Mouse (Mus musculus): Measurements from ENCODE around the gene Utrn. TPM values are rescaled to one million over a fixed set of nuclear protein-coding genes. Genes with fewer than 3 reads are reported as not detected.

Gene Utrn
- polyA plus RNA-seq, 1 experiment from 2014 or later = 41.2 TPM

- WGBS = 79% methylated on average over 1 of the region's 1 CpGs
- ATAC-seq (ENCODE audit: low FRiP score, low read depth) = no peak
These were observed 327.4 kb downstream of the Utrn start for GRCm38 (mm10) chr10:12541757-12542156.

GRCm38 (mm10) chr10:12535272-12535671 lies 333.9 kb downstream of the Utrn start:
- Histone ChIP-seq H3K27me3 (no peaks in the 10 kb centered on the region), H3K9ac (replicated peaks) (no peak overlapping the region), H3K4me2 (replicated peaks) (no peak overlapping the region), H3K4me3 (no peak overlapping the region), H3K9me3 (no peaks in the 10 kb centered on the region), H3K27ac (replicated peaks) (no peak overlapping the region), H3K36me3 (no peaks in the 10 kb centered on the region), H3K4me1 (no peaks in the 10 kb centered on the region)
- 94% methylated on average over 1 of the region's 1 CpGs for WGBS
- no peak for ATAC-seq (ENCODE audit: low FRiP score, low read depth)

More at GRCm38 (mm10) chr10:12541757-12542156, 327.4 kb downstream of the Utrn start:
- Histone ChIP-seq H3K9ac (replicated peaks) (no peak overlapping the region), H3K27ac (replicated peaks) (no peak overlapping the region), H3K27me3 (no peaks in the 10 kb centered on the region), H3K4me2 (replicated peaks) (no peak overlapping the region), H3K4me1 (no peaks in the 10 kb centered on the region; the same call in 1 of the 2 replicates), H3K36me3 (no peaks in the 10 kb centered on the region), H3K4me3 (no peak overlapping the region), H3K9me3 (no peaks in the 10 kb centered on the region)

GRCm38 (mm10) chr10:12534801-12535200 lies 334.4 kb downstream of the Utrn start:
- Histone ChIP-seq H3K4me3 (no peak overlapping the region), H3K27ac (replicated peaks) (no peak overlapping the region), H3K9me3 (no peaks in the 10 kb centered on the region), H3K4me1 (no peaks in the 10 kb centered on the region), H3K36me3 (no peaks in the 10 kb centered on the region), H3K9ac (replicated peaks) (no peak overlapping the region), H3K27me3 (no peaks in the 10 kb centered on the region), H3K4me2 (replicated peaks) (no peak overlapping the region)
- ATAC-seq (ENCODE audit: low FRiP score, low read depth) = peak; percentile 47; the same call in 1 of the 2 replicates
- 72% methylated on average over 3 of the region's 3 CpGs for WGBS

GRCm38 (mm10) chr10:12534301-12534700 lies 334.9 kb downstream of the Utrn start:
- H3K27me3 ChIP-seq = no peaks in the 10 kb centered on the region
- H3K27ac ChIP-seq (replicated peaks) = no peak overlapping the region
- no peak overlapping the region for H3K9ac ChIP-seq (replicated peaks)
- no peaks in the 10 kb centered on the region for H3K9me3 ChIP-seq
- H3K4me2 ChIP-seq (replicated peaks) = no peak overlapping the region
- no peaks in the 10 kb centered on the region for H3K4me1 ChIP-seq
- 93% methylated on average over 3 of the region's 3 CpGs for WGBS
- H3K36me3 ChIP-seq = no peaks in the 10 kb centered on the region
- ATAC-seq (ENCODE audit: low FRiP score, low read depth) = no peak
- H3K4me3 ChIP-seq = no peak overlapping the region

GRCm38 (mm10) chr10:12522078-12522477 lies 347.1 kb downstream of the Utrn start:
- H3K27ac ChIP-seq (replicated peaks) = no peak overlapping the region
- no peak overlapping the region for H3K4me3 ChIP-seq
- no peaks in the 10 kb centered on the region for H3K4me1 ChIP-seq
- no peaks in the 10 kb centered on the region for H3K36me3 ChIP-seq
- H3K4me2 ChIP-seq (replicated peaks) = no peak overlapping the region
- no peaks in the 10 kb centered on the region for H3K27me3 ChIP-seq
- no peak for ATAC-seq (ENCODE audit: low FRiP score, low read depth)
- WGBS = 77% methylated on average over 1 of the region's 1 CpGs
- no peak overlapping the region for H3K9ac ChIP-seq (replicated peaks)
- H3K9me3 ChIP-seq = no peaks in the 10 kb centered on the region

GRCm38 (mm10) chr10:12518162-12518561 lies 351.0 kb downstream of the Utrn start:
- no peak overlapping the region for H3K4me2 ChIP-seq (replicated peaks)
- no peak overlapping the region for H3K9ac ChIP-seq (replicated peaks)
- H3K9me3 ChIP-seq = no peaks in the 10 kb centered on the region
- no peak for ATAC-seq (ENCODE audit: low FRiP score, low read depth)
- H3K4me3 ChIP-seq = no peak overlapping the region
- H3K27me3 ChIP-seq = no peaks in the 10 kb centered on the region
- H3K36me3 ChIP-seq = no peaks in the 10 kb centered on the region
- WGBS = 93% methylated on average over 3 of the region's 3 CpGs
- no peak overlapping the region for H3K27ac ChIP-seq (replicated peaks)
- no peaks in the 10 kb centered on the region for H3K4me1 ChIP-seq

GRCm38 (mm10) chr10:12505568-12505967 lies 363.6 kb downstream of the Utrn start:
- no peaks in the 10 kb centered on the region for H3K4me1 ChIP-seq

GRCm38 (mm10) chr10:12500489-12500888 lies 368.7 kb downstream of the Utrn start:
- WGBS = 92% methylated on average over 5 of the region's 5 CpGs
- no peaks in the 10 kb centered on the region for H3K27me3 ChIP-seq
- no peak overlapping the region for H3K27ac ChIP-seq (replicated peaks)

More at GRCm38 (mm10) chr10:12505568-12505967, 363.6 kb downstream of the Utrn start:
- WGBS = 94% methylated on average over 7 of the region's 7 CpGs
- Histone ChIP-seq H3K9me3 (no peaks in the 10 kb centered on the region), H3K9ac (replicated peaks) (no peak overlapping the region), H3K27ac (replicated peaks) (no peak overlapping the region), H3K4me3 (no peak overlapping the region), H3K27me3 (no peaks in the 10 kb centered on the region), H3K36me3 (no peaks in the 10 kb centered on the region), H3K4me2 (replicated peaks) (no peak overlapping the region)
- no peak for ATAC-seq (ENCODE audit: low FRiP score, low read depth)

GRCm38 (mm10) chr10:12497555-12497954 lies 371.6 kb downstream of the Utrn start:
- H3K27me3 ChIP-seq = no peaks in the 10 kb centered on the region
- H3K9ac ChIP-seq (replicated peaks) = no peak overlapping the region
- no peaks in the 10 kb centered on the region for H3K9me3 ChIP-seq
- H3K36me3 ChIP-seq = no peaks in the 10 kb centered on the region
- ATAC-seq (ENCODE audit: low FRiP score, low read depth) = no peak
- no peak overlapping the region for H3K4me2 ChIP-seq (replicated peaks)
- 96% methylated on average over 8 of the region's 8 CpGs for WGBS
- no peak overlapping the region for H3K27ac ChIP-seq (replicated peaks)
- no peak overlapping the region for H3K4me3 ChIP-seq
- H3K4me1 ChIP-seq = no peaks in the 10 kb centered on the region

More at GRCm38 (mm10) chr10:12500489-12500888, 368.7 kb downstream of the Utrn start:
- Histone ChIP-seq H3K9ac (replicated peaks) (no peak overlapping the region), H3K4me2 (replicated peaks) (no peak overlapping the region), H3K36me3 (no peaks in the 10 kb centered on the region), H3K4me3 (no peak overlapping the region), H3K9me3 (no peaks in the 10 kb centered on the region), H3K4me1 (no peaks in the 10 kb centered on the region)
- no peak for ATAC-seq (ENCODE audit: low FRiP score, low read depth)

- Histone ChIP-seq H3K27ac (replicated peaks) (no peak overlapping the region), H3K4me2 (replicated peaks) (no peak overlapping the region), H3K9me3 (no peaks in the 10 kb centered on the region), H3K27me3 (no peaks in the 10 kb centered on the region), H3K4me3 (no peak overlapping the region), H3K36me3 (no peaks in the 10 kb centered on the region), H3K4me1 (peaks cover 16% of the 10 kb centered on the region), H3K9ac (replicated peaks) (no peak overlapping the region)
- peak; percentile 56 for ATAC-seq (ENCODE audit: low FRiP score, low read depth)
- 38% methylated on average over 4 of the region's 4 CpGs for WGBS
These were observed 379.5 kb downstream of the Utrn start for GRCm38 (mm10) chr10:12489551-12490177.

GRCm38 (mm10) chr10:12488518-12488917 lies 380.6 kb downstream of the Utrn start:
- no peaks in the 10 kb centered on the region for H3K36me3 ChIP-seq
- peaks cover 16% of the 10 kb centered on the region for H3K4me1 ChIP-seq
- H3K9me3 ChIP-seq = no peaks in the 10 kb centered on the region
- H3K4me3 ChIP-seq = no peak overlapping the region
- no peak overlapping the region for H3K4me2 ChIP-seq (replicated peaks)
- 79% methylated on average over 3 of the region's 3 CpGs for WGBS
- ATAC-seq (ENCODE audit: low FRiP score, low read depth) = no peak
- H3K9ac ChIP-seq (replicated peaks) = no peak overlapping the region
- H3K27me3 ChIP-seq = no peaks in the 10 kb centered on the region
- H3K27ac ChIP-seq (replicated peaks) = no peak overlapping the region

GRCm38 (mm10) chr10:12488117-12488516 lies 381.0 kb downstream of the Utrn start:
- 89% methylated on average over 5 of the region's 5 CpGs for WGBS
- Histone ChIP-seq H3K27ac (replicated peaks) (no peak overlapping the region), H3K9me3 (no peaks in the 10 kb centered on the region), H3K4me2 (replicated peaks) (no peak overlapping the region), H3K4me1 (peaks cover 16% of the 10 kb centered on the region), H3K36me3 (no peaks in the 10 kb centered on the region), H3K9ac (replicated peaks) (no peak overlapping the region), H3K4me3 (no peak overlapping the region), H3K27me3 (no peaks in the 10 kb centered on the region)
- ATAC-seq (ENCODE audit: low FRiP score, low read depth) = no peak

- 87% methylated on average over 1 of the region's 1 CpGs for WGBS
- Histone ChIP-seq H3K4me1 (no peaks in the 10 kb centered on the region), H3K36me3 (no peaks in the 10 kb centered on the region), H3K27me3 (no peaks in the 10 kb centered on the region), H3K9me3 (no peaks in the 10 kb centered on the region), H3K27ac (replicated peaks) (no peak overlapping the region), H3K9ac (replicated peaks) (no peak overlapping the region), H3K4me2 (replicated peaks) (no peak overlapping the region), H3K4me3 (no peak overlapping the region)
- no peak for ATAC-seq (ENCODE audit: low FRiP score, low read depth)
These were observed 385.7 kb downstream of the Utrn start for GRCm38 (mm10) chr10:12483494-12483893.
